Mouse (Mus musculus): ENCODE data around the gene Ephb3. TPM values are rescaled to one million over a fixed set of nuclear protein-coding genes. Genes with fewer than 3 reads are reported as not detected.

Gene Ephb3
- polyA plus RNA-seq, 1 experiment from 2014 or later: 10.6 TPM

GRCm38 (mm10) chr16:21187568-21187967, 17.0 kb upstream of the Ephb3 start:
- Histone ChIP-seq H3K4me3 (ENCODE audit: low read length) (no peak overlapping the region), H3K27me3 (replicated peaks; ENCODE audit: control insufficient read depth, insufficient read depth, low read length) (no peaks in the 10 kb centered on the region), H3K27ac (ENCODE audit: low read depth, low read length) (no peak overlapping the region), H3K9ac (ENCODE audit: low read depth, low read length) (no peak overlapping the region), H3K9me3 (ENCODE audit: control insufficient read depth, low read length) (no peaks in the 10 kb centered on the region), H3K36me3 (ENCODE audit: control insufficient read depth, insufficient read depth, low read length) (no peaks in the 10 kb centered on the region), H3K4me1 (ENCODE audit: control insufficient read depth, insufficient read depth, low read depth, low read length) (no peaks in the 10 kb centered on the region), H3K4me2 (ENCODE audit: low read length) (no peak overlapping the region)
- ATAC-seq: no peak
- 41% methylated on average over 7 of the region's 7 CpGs for WGBS

- Histone ChIP-seq H3K27me3 (replicated peaks; ENCODE audit: control insufficient read depth, insufficient read depth, low read length) (no peaks in the 10 kb centered on the region), H3K4me3 (ENCODE audit: low read length) (no peak overlapping the region), H3K27ac (ENCODE audit: low read depth, low read length) (no peak overlapping the region), H3K9ac (ENCODE audit: low read depth, low read length) (no peak overlapping the region), H3K4me2 (ENCODE audit: low read length) (no peak overlapping the region), H3K36me3 (ENCODE audit: control insufficient read depth, insufficient read depth, low read length) (no peaks in the 10 kb centered on the region), H3K9me3 (ENCODE audit: control insufficient read depth, low read length) (no peaks in the 10 kb centered on the region), H3K4me1 (ENCODE audit: control insufficient read depth, insufficient read depth, low read depth, low read length) (no peaks in the 10 kb centered on the region)
- ATAC-seq: no peak
- WGBS: 84% methylated on average over 3 of the region's 3 CpGs
Measured at GRCm38 (mm10) chr16:21188345-21188744, 16.2 kb upstream of the Ephb3 start.

- no peaks in the 10 kb centered on the region for H3K4me1 ChIP-seq (ENCODE audit: control insufficient read depth, insufficient read depth, low read depth, low read length)
- WGBS: 59% methylated on average over 14 of the region's 14 CpGs
- no peak overlapping the region for H3K27ac ChIP-seq (ENCODE audit: low read depth, low read length)
- no peaks in the 10 kb centered on the region for H3K9me3 ChIP-seq (ENCODE audit: control insufficient read depth, low read length)
- no peak overlapping the region for H3K9ac ChIP-seq (ENCODE audit: low read depth, low read length)
- no peak for ATAC-seq
- H3K27me3 ChIP-seq (replicated peaks; ENCODE audit: control insufficient read depth, insufficient read depth, low read length): no peaks in the 10 kb centered on the region
- no peak overlapping the region for H3K4me2 ChIP-seq (ENCODE audit: low read length)
- H3K36me3 ChIP-seq (ENCODE audit: control insufficient read depth, insufficient read depth, low read length): no peaks in the 10 kb centered on the region
- H3K4me3 ChIP-seq (ENCODE audit: low read length): no peak overlapping the region
Measured at GRCm38 (mm10) chr16:21191569-21191968, 13.0 kb upstream of the Ephb3 start.

GRCm38 (mm10) chr16:21192509-21193354, 11.8 kb upstream of the Ephb3 start:
- no peak overlapping the region for H3K27ac ChIP-seq (ENCODE audit: low read depth, low read length)
- no peak overlapping the region for H3K4me3 ChIP-seq (ENCODE audit: low read length)
- WGBS: 39% methylated on average over 7 of the region's 7 CpGs
- peak; percentile 83 for ATAC-seq
- no peaks in the 10 kb centered on the region for H3K27me3 ChIP-seq (replicated peaks; ENCODE audit: control insufficient read depth, insufficient read depth, low read length)
- H3K9me3 ChIP-seq (ENCODE audit: control insufficient read depth, low read length): no peaks in the 10 kb centered on the region
- H3K36me3 ChIP-seq (ENCODE audit: control insufficient read depth, insufficient read depth, low read length): no peaks in the 10 kb centered on the region
- no peak overlapping the region for H3K4me2 ChIP-seq (ENCODE audit: low read length)
- H3K4me1 ChIP-seq (ENCODE audit: control insufficient read depth, insufficient read depth, low read depth, low read length): no peaks in the 10 kb centered on the region
- H3K9ac ChIP-seq (ENCODE audit: low read depth, low read length): no peak overlapping the region

GRCm38 (mm10) chr16:21194182-21194581, 10.4 kb upstream of the Ephb3 start:
- ATAC-seq: no peak

GRCm38 (mm10) chr16:21195260-21195866, 9.2 kb upstream of the Ephb3 start:
- Histone ChIP-seq H3K4me2 (ENCODE audit: low read length) (no peak overlapping the region), H3K9me3 (ENCODE audit: control insufficient read depth, low read length) (no peaks in the 10 kb centered on the region), H3K27ac (ENCODE audit: low read depth, low read length) (no peak overlapping the region), H3K4me1 (ENCODE audit: control insufficient read depth, insufficient read depth, low read depth, low read length) (no peaks in the 10 kb centered on the region), H3K4me3 (ENCODE audit: low read length) (no peak overlapping the region), H3K9ac (ENCODE audit: low read depth, low read length) (no peak overlapping the region), H3K27me3 (replicated peaks; ENCODE audit: control insufficient read depth, insufficient read depth, low read length) (no peaks in the 10 kb centered on the region), H3K36me3 (ENCODE audit: control insufficient read depth, insufficient read depth, low read length) (no peaks in the 10 kb centered on the region)
- WGBS: 60% methylated on average over 8 of the region's 8 CpGs
- no peak for ATAC-seq

More at GRCm38 (mm10) chr16:21194182-21194581, 10.4 kb upstream of the Ephb3 start:
- Histone ChIP-seq H3K36me3 (ENCODE audit: control insufficient read depth, insufficient read depth, low read length) (no peaks in the 10 kb centered on the region), H3K9me3 (ENCODE audit: control insufficient read depth, low read length) (no peaks in the 10 kb centered on the region), H3K9ac (ENCODE audit: low read depth, low read length) (no peak overlapping the region), H3K4me3 (ENCODE audit: low read length) (no peak overlapping the region), H3K27ac (ENCODE audit: low read depth, low read length) (no peak overlapping the region), H3K4me1 (ENCODE audit: control insufficient read depth, insufficient read depth, low read depth, low read length) (no peaks in the 10 kb centered on the region), H3K4me2 (ENCODE audit: low read length) (no peak overlapping the region), H3K27me3 (replicated peaks; ENCODE audit: control insufficient read depth, insufficient read depth, low read length) (no peaks in the 10 kb centered on the region)
- 89% methylated on average over 12 of the region's 12 CpGs for WGBS

GRCm38 (mm10) chr16:21196576-21196975, 8.0 kb upstream of the Ephb3 start:
- Histone ChIP-seq H3K27me3 (replicated peaks; ENCODE audit: control insufficient read depth, insufficient read depth, low read length) (no peaks in the 10 kb centered on the region), H3K4me1 (ENCODE audit: control insufficient read depth, insufficient read depth, low read depth, low read length) (no peaks in the 10 kb centered on the region), H3K9ac (ENCODE audit: low read depth, low read length) (no peak overlapping the region), H3K4me2 (ENCODE audit: low read length) (no peak overlapping the region), H3K27ac (ENCODE audit: low read depth, low read length) (no peak overlapping the region), H3K4me3 (ENCODE audit: low read length) (no peak overlapping the region), H3K9me3 (ENCODE audit: control insufficient read depth, low read length) (no peaks in the 10 kb centered on the region), H3K36me3 (ENCODE audit: control insufficient read depth, insufficient read depth, low read length) (no peaks in the 10 kb centered on the region)
- no peak for ATAC-seq
- 97% methylated on average over 3 of the region's 3 CpGs for WGBS

- H3K9ac ChIP-seq (ENCODE audit: low read depth, low read length): no peak overlapping the region
- no peak for ATAC-seq
- H3K9me3 ChIP-seq (ENCODE audit: control insufficient read depth, low read length): no peaks in the 10 kb centered on the region
- no peaks in the 10 kb centered on the region for H3K27me3 ChIP-seq (replicated peaks; ENCODE audit: control insufficient read depth, insufficient read depth, low read length)
- H3K4me2 ChIP-seq (ENCODE audit: low read length): no peak overlapping the region
- H3K4me3 ChIP-seq (ENCODE audit: low read length): no peak overlapping the region
- WGBS: 93% methylated on average over 4 of the region's 4 CpGs
- H3K27ac ChIP-seq (ENCODE audit: low read depth, low read length): no peak overlapping the region
- no peaks in the 10 kb centered on the region for H3K4me1 ChIP-seq (ENCODE audit: control insufficient read depth, insufficient read depth, low read depth, low read length)
- no peaks in the 10 kb centered on the region for H3K36me3 ChIP-seq (ENCODE audit: control insufficient read depth, insufficient read depth, low read length)
Measured at GRCm38 (mm10) chr16:21197542-21197941, 7.0 kb upstream of the Ephb3 start.

- Histone ChIP-seq H3K9ac (ENCODE audit: low read depth, low read length) (no peak overlapping the region), H3K36me3 (ENCODE audit: control insufficient read depth, insufficient read depth, low read length) (no peaks in the 10 kb centered on the region), H3K4me2 (ENCODE audit: low read length) (no peak overlapping the region), H3K9me3 (ENCODE audit: control insufficient read depth, low read length) (no peaks in the 10 kb centered on the region), H3K4me1 (ENCODE audit: control insufficient read depth, insufficient read depth, low read depth, low read length) (no peaks in the 10 kb centered on the region), H3K27ac (ENCODE audit: low read depth, low read length) (no peak overlapping the region), H3K27me3 (replicated peaks; ENCODE audit: control insufficient read depth, insufficient read depth, low read length) (no peaks in the 10 kb centered on the region), H3K4me3 (ENCODE audit: low read length) (no peak overlapping the region)
- WGBS: 84% methylated on average over 7 of the region's 7 CpGs
- ATAC-seq: no peak
Measured at GRCm38 (mm10) chr16:21198006-21198405, 6.5 kb upstream of the Ephb3 start.
